Mouse (Mus musculus): Measurements from ENCODE around the gene Dazap1.

The Dazap1 gene

DNA sequence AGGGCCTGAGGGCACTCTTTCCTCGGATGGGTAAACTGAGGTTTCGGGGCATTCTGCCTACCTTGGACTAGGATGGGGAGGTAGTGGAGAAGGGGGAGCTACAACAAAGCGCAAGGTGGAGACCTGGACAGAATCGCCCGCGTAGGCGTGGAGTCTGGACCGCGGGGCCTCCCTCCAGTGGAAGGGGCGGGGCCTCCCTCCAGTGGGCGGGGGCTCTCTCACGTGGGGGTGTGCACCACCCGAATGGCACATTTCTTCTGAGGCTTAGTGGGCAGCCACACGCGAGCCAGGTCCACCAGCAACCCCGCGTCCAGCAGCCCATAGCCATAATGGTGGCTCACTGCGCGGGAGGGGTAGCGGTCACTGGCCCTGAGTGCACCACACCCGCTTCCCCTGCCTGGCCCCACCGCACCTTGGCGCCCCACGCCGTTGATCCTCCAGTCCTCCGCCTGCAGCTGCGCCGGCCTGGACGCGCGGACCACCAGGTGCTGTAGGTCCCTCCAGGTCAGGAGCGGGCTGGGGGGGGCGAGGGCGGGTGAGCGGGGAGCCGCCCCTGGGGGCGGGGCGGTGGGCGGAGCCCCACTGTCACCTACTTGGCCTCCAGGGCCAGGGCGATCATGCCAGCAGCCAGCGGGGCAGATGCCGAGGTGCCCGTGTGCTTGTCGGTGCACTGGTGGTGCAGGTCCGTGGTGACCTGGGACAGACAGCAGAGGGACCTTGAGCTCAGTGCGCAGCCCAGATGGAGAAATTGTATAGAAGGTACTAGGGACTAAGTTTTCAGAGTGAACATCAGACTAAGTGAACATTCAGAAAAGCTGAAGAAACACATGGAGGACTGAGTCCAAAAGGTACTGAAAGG, 62.2 kb downstream of the Dazap1 start:
- in situ Hi-C loops (cut with MseI, MboI), result no loop called here

DNA sequence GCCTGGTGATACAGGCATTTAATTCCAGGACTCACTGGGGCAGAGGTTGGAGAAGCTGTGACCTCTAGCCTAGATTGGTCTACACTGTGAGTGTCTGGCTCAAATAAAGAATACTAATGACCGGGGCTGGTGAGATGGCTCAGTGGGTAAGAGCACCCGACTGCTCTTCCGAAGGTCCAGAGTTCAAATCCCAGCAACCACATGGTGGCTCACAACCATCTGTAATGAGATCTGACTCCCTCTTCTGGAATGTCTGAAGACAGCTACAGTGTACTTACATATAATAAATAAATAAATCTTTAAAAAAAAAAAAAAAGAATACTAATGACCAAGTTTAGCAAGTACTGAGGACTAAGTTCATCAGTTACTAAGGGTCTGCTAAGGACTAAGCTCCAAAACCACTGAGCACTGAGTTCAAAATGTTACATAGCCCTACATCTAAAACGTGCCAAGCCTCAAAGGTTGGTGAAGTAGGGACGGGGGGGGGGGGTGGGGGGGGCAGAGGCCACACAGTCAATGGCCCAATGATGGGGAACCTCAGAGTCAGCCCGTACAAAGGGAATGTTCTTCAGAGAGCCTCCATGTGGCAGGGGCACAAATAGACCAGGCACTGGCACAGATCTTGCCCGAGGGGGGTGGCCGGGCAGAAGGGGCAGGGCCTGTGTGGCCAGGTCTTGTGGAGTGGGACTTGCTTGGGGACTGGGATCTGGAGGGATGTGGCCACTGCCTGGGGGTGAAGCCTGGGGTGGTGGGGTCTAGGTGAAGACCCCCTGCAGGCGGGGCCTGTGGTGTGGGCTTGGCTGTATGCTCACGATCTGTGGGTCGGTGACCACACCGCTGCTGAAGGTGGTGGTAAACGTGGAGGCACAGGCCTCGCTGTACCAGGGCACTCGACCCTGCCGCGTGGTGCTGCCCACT, 63.1 kb downstream of the Dazap1 start:
- in situ Hi-C loops (cut with MseI, MboI), result no loop called here

DNA sequence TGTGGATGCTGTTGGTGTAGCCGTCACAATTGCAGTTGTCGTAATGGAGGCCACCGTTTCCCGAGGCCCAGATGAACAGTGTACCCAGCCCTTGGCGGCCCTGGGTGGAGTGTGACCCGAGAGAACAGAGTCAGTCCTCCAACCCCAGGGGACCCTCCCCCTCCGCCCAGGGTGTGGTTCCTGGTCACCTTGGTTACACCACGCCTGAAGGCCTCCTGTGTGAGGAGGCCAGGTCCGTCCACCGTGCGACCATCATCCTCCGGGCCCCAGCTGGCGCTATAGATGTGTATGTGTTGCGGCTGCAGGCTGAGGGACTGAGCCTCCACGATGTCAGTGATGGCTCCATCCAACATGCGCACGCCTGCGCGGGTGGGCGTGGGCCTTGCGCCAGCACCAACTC, 63.8 kb downstream of the Dazap1 start:
- in situ Hi-C loops (cut with MseI, MboI), result no loop called here

DNA sequence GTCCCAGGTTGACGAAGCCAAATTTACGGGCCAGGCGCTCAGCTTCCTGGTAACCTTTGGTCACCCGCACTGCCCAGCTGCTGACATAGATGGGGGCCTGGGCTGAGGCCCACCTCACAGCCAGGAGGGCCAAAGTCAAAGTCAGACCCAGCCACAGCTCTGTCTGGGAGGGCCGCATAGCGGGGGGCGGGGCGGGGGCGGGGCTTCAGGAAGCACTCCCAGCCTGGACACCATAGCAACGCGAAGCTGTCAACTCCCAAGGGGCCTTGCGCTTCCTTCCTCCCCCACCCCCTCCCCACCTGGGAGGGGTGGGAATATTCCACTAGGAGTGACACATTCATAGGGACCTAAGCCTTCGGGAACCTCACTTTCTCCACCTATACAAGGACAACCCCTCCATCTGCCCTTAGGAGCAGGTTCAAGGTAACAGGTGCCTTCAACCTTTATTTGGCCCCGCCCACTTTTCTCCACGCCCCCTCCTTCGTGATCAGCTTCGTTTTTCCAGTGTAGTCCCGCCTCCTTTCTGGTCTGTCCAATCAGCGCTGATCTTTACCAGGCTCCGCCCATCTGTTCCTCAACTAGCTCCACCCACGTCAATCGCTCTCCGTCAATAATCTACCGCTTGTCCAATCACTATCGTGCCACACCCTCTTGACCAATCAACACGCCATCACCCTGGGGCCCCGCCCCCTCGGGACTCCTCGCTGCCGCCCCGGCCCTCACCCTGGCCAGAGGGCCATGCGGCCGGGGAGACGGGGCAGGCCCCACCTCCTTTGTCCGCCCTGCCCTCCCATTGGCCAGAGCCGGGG, 68.2 kb downstream of the Dazap1 start, which contains the start of the genes Pcsk4 and Reep6:
TSS of gene Pcsk4 (minus strand) at position 226 of the 809 bp plus-strand sequence.
TSS of gene Reep6 (plus strand) at position 681 of the 809 bp plus-strand sequence.
- in situ Hi-C loops (cut with MseI, MboI), result no loop called here

DNA sequence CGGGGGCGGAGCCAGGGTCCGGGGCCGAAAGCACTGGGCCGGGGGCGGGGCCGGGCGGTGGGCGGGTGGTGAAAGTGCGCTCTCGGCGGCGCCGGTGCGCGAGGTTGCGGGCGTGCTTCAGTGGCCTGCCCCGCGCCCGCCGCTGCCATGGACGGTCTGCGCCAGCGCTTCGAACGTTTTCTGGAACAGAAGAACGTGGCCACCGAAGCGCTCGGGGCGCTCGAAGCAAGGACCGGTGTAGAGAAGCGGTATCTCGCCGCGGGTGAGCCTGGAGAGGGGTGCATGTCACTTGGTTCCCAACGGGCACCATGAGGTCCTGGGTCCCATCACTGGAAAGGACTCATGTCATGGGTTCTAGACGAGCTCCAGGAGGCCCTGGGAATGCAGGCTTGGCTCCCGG, 68.8 kb downstream of the Dazap1 start:
- in situ Hi-C loops (cut with MseI, MboI), result no loop called here

DNA sequence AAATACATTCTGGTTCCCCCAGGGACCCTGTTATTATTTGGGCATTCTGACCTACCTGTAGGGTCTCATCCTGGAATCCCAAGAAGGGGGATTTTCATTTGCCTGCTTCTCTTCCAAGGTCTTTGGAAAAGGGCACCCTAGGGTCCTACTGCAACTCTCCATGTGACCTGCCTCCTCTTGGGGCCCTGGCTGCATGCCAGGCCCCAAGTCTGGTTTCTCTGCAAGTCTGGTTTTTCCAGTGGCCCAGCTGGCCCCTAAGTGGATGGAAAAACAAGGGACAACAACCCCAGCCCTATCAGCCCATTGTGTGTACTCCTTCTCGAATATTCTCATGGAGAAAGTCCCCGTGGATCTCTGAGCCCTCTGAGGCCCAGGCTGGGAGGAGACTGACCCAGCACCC, 69.6 kb downstream of the Dazap1 start:
- in situ Hi-C loops (cut with MseI, MboI), result no loop called here

DNA sequence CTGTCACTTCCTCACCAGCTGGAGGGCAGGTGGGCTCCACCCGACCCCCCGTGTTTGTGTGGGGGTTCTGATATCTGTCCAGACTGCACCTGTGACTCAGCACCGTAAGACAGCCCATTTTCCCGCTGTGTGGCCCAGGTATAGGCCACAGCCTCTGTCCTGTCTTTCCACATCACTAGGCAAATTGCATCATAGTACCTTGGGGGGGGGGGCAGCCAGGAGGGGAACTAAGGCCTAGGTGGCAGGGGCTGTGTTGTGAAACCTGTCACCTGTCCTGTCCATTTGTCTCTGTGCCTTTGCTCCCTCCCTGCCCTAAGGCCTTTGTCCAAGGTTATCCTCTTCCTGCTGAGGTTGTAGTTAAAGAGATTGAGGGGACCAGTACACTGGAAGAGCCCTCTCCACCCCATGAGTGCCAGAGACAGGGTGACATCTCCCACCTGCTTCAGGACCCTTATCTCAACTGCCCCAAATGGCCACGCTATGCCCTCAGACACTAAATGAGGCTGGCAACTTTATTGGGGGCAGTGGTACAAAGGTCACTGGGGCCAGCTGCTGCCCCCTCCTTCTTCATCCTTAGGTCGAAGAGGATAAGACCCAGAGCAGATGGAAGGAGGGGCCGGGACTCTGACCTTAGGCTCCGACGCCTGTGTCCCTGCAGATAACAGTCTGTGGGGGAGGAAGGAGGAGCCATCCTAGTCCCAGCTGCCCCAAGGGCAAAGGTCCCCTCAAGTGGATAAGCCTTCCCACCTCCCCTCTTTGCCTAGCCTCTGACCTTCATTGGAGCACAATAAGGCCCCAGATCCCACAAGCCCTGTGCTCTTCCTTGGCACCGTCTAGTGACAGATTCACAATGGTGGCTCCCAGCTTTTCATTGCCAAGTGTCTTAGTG, 70.6 kb downstream of the Dazap1 start:
- in situ Hi-C loops (cut with MseI, MboI), result no loop called here

DNA sequence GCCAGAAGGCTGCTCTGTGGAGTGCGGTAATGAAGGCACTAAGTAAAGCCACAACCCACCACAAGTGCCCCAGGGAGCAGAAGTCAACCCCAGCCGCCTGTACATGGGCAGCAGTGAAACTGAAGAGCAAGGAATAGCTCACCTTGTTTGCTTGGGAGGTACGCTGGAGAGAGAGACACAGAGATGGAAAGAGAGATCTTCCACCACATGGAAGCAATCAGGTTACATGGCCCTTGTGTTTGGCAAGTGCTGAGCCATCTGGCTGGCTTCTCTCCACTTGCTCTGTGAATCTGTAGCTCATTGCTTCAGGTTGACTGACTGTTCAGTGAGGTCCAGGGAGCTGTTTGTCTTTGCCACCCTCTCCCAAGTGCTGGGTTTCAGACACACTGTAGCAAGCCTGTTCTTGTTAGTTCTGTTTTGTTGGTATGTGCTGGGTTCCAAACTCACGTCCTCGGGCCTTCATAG, 71.3 kb downstream of the Dazap1 start:
- in situ Hi-C loops (cut with MseI, MboI), result no loop called here

DNA sequence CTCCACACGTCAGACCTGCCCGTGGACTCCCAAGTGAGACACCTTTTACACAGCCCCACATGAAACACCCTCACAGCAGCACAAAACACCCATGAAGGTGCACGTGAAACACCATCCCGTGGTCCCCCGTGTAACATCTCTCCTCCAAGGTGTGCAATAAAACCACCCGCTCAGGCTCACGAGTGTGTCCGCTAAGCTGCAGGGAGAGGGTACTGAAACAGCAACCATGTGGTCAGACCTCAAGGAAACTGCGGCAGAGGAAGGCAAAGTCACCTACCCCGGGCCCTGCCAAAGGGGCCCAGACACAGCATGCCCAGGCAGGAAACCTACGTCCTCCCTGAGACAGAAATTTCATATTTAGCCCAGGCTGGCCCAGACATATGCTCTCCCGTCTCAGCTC, 75.0 kb downstream of the Dazap1 start:
- in situ Hi-C loops (cut with MseI, MboI), result no loop called here

Data from mouse trophoblast stem cell (cell line).